Mouse (Mus musculus): ENCODE results near the gene Stk11. TPM values are rescaled to one million over a fixed set of nuclear protein-coding genes. Genes with fewer than 3 reads are reported as not detected.

Stk11 gene
- polyA plus RNA-seq, 1 experiment from 2014 or later: 11.7 TPM

- H3K9ac ChIP-seq (ENCODE audit: low read depth, low read length): peak overlapping the region; percentile 79
- peak overlapping the region; percentile 94 for H3K27ac ChIP-seq (ENCODE audit: low read depth, low read length)
- H3K9me3 ChIP-seq (ENCODE audit: control insufficient read depth): no peaks in the 10 kb centered on the region
- peak overlapping the region; percentile 63 for H3K4me3 ChIP-seq (ENCODE audit: low read depth, low read length)
- WGBS: under 1% methylated on average over 41 of the region's 43 CpGs
- peak overlapping the region; percentile 83 for H3K4me2 ChIP-seq (replicated peaks; ENCODE audit: low read depth)
- peaks cover 17% of the 10 kb centered on the region; the same call in 1 of the 2 replicates for H3K27me3 ChIP-seq (replicated peaks; ENCODE audit: control insufficient read depth, insufficient read depth, low read length)
- H3K36me3 ChIP-seq (ENCODE audit: control insufficient read depth, insufficient read depth): peaks cover 29% of the 10 kb centered on the region
- peak; percentile 72 for ATAC-seq
- 0 out of 2 replicates have a peak, but pooled peaks have one; percentile 8 for TF ChIP-seq CTCF (IDR thresholded peaks at IDR 0.05; ENCODE audit: low read depth)
- H3K4me1 ChIP-seq (replicated peaks; ENCODE audit: control insufficient read depth, insufficient read depth, low read length): peaks cover 12% of the 10 kb centered on the region; the same call in 1 of the 2 replicates
These were observed 26.4 kb downstream of the Stk11 start for GRCm38 (mm10) chr10:80141786-80142529.

- Histone ChIP-seq H3K4me3 (ENCODE audit: low read depth, low read length) (peak overlapping the region; percentile 63), H3K4me1 (replicated peaks; ENCODE audit: control insufficient read depth, insufficient read depth, low read length) (peaks cover 12% of the 10 kb centered on the region; the same call in 1 of the 2 replicates), H3K9ac (ENCODE audit: low read depth, low read length) (peak overlapping the region; percentile 79), H3K27ac (ENCODE audit: low read depth, low read length) (peak overlapping the region; percentile 94), H3K27me3 (replicated peaks; ENCODE audit: control insufficient read depth, insufficient read depth, low read length) (peaks cover 12% of the 10 kb centered on the region; the same call in 1 of the 2 replicates), H3K9me3 (ENCODE audit: control insufficient read depth) (no peaks in the 10 kb centered on the region), H3K4me2 (replicated peaks; ENCODE audit: low read depth) (peak overlapping the region; percentile 83), H3K36me3 (ENCODE audit: control insufficient read depth, insufficient read depth) (peaks cover 29% of the 10 kb centered on the region)
- no peak for TF ChIP-seq CTCF (IDR thresholded peaks at IDR 0.05; ENCODE audit: low read depth)
- 0% methylated on average over 15 of the region's 15 CpGs for WGBS
- ATAC-seq: peak; percentile 4; the same call in 1 of the 2 replicates
These were observed 26.9 kb downstream of the Stk11 start for GRCm38 (mm10) chr10:80142530-80142925.

GRCm38 (mm10) chr10:80143664-80144063 is 28.1 kb downstream of the Stk11 start:
- peak overlapping the region; percentile 15; the same call in 1 of the 2 replicates for H3K27ac ChIP-seq (ENCODE audit: low read depth, low read length)
- peak overlapping the region; percentile 83 for H3K4me2 ChIP-seq (replicated peaks; ENCODE audit: low read depth)
- 94% methylated on average over 7 of the region's 7 CpGs for WGBS
- no peak for TF ChIP-seq CTCF (IDR thresholded peaks at IDR 0.05; ENCODE audit: low read depth)
- H3K4me1 ChIP-seq (replicated peaks; ENCODE audit: control insufficient read depth, insufficient read depth, low read length): 0 out of 2 replicates have a peak, but pooled peaks cover 5% of the 10 kb centered on the region
- no peak overlapping the region for H3K9ac ChIP-seq (ENCODE audit: low read depth, low read length)
- H3K9me3 ChIP-seq (ENCODE audit: control insufficient read depth): no peaks in the 10 kb centered on the region
- no peak overlapping the region for H3K4me3 ChIP-seq (ENCODE audit: low read depth, low read length)
- 0 out of 2 replicates have a peak, but pooled peaks cover under 1% of the 10 kb centered on the region for H3K27me3 ChIP-seq (replicated peaks; ENCODE audit: control insufficient read depth, insufficient read depth, low read length)
- ATAC-seq: no peak
- peaks cover 29% of the 10 kb centered on the region for H3K36me3 ChIP-seq (ENCODE audit: control insufficient read depth, insufficient read depth)

- Histone ChIP-seq H3K27ac (ENCODE audit: low read depth, low read length) (no peak overlapping the region), H3K9me3 (ENCODE audit: control insufficient read depth) (no peaks in the 10 kb centered on the region), H3K27me3 (replicated peaks; ENCODE audit: control insufficient read depth, insufficient read depth, low read length) (no peaks in the 10 kb centered on the region), H3K36me3 (ENCODE audit: control insufficient read depth, insufficient read depth) (peaks cover 29% of the 10 kb centered on the region), H3K4me2 (replicated peaks; ENCODE audit: low read depth) (no peak overlapping the region), H3K4me1 (replicated peaks; ENCODE audit: control insufficient read depth, insufficient read depth, low read length) (0 out of 2 replicates have a peak, but pooled peaks cover 5% of the 10 kb centered on the region), H3K4me3 (ENCODE audit: low read depth, low read length) (no peak overlapping the region), H3K9ac (ENCODE audit: low read depth, low read length) (no peak overlapping the region)
- WGBS: 86% methylated on average over 12 of the region's 12 CpGs
- TF ChIP-seq CTCF (IDR thresholded peaks at IDR 0.05; ENCODE audit: low read depth): no peak
- no peak for ATAC-seq
These were observed 28.6 kb downstream of the Stk11 start for GRCm38 (mm10) chr10:80144159-80144558.

GRCm38 (mm10) chr10:80144864-80145838 is 29.5 kb downstream of the Stk11 start:
- 0 out of 2 replicates have a peak, but pooled peaks cover 5% of the 10 kb centered on the region for H3K4me1 ChIP-seq (replicated peaks; ENCODE audit: control insufficient read depth, insufficient read depth, low read length)
- peak; percentile 94 for TF ChIP-seq CTCF (IDR thresholded peaks at IDR 0.05; ENCODE audit: low read depth)
- WGBS: 66% methylated on average over 20 of the region's 20 CpGs
- no peak overlapping the region for H3K9ac ChIP-seq (ENCODE audit: low read depth, low read length)
- peak overlapping the region; percentile 97 for H3K27ac ChIP-seq (ENCODE audit: low read depth, low read length)
- ATAC-seq: no peak
- peaks cover 34% of the 10 kb centered on the region for H3K36me3 ChIP-seq (ENCODE audit: control insufficient read depth, insufficient read depth)
- H3K4me2 ChIP-seq (replicated peaks; ENCODE audit: low read depth): peak overlapping the region; percentile 86; the same call in 1 of the 2 replicates
- no peaks in the 10 kb centered on the region for H3K27me3 ChIP-seq (replicated peaks; ENCODE audit: control insufficient read depth, insufficient read depth, low read length)
- H3K4me3 ChIP-seq (ENCODE audit: low read depth, low read length): no peak overlapping the region
- no peaks in the 10 kb centered on the region for H3K9me3 ChIP-seq (ENCODE audit: control insufficient read depth)
